Mouse (Mus musculus) liver, adult 2 months (tissue): ENCODE results near the gene Abr.

Source experiments
- CTCF ChIP-seq: fragments of 200-500 bp; IDR thresholded peaks from 2 replicates; pipeline ENCODE4 v1.5.1; 2011; ENCODE audit warnings: low read depth, low read length, control low read depth
- POLR2A ChIP-seq: fragments of 200-500 bp; IDR thresholded peaks from 2 replicates; pipeline ENCODE4 v1.6.1; 2011; ENCODE audit warnings: low read length, control low read depth; ENCODE audit not compliant: insufficient read depth; ENCODE audit errors: extremely low read depth

DNA sequence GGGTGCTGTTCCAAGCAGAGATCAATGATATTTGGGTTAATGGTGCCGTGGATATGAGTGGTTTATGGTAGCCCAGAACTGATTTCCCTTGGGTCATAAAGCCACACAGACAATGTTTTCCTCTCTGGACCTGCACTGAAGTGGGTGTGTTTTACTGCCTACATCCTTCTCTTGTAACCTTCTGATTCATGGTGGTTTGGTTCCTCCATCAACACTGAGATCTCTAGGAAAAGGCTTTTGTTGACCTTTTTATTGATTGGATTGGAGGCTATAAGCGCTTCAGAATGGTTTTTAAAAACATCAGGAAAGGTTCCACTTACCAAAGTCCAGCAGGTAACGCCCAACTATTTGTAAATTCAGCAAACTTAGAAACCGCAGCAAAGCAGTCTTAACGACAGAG, 23.4 kb downstream of the Abr start:
- TF ChIP-seq CTCF (no peak), POLR2A (no peak)
